Mouse (Mus musculus): ENCODE data around the gene Sorbs1. TPM values are rescaled to one million over a fixed set of nuclear protein-coding genes. Genes with fewer than 3 reads are reported as not detected.

Sorbs1 gene
- 1.7 and 4.5 TPM in 2 replicates for polyA plus RNA-seq (2012)

GRCm38 (mm10) chr19:40513632-40514078 is at the start of gene Sorbs1:
Sorbs1 (minus strand) TSS chr19:40513779.

GRCm38 (mm10) chr19:40271308-40271892 is 242.2 kb downstream of the Sorbs1 start, which contains the start of gene Pdlim1:
Pdlim1 (minus strand) TSS chr19:40271842.

Other genes starting within 250 kb of the Sorbs1 start
- 45.7 and 50.5 TPM in 2 replicates for gene Pdlim1, start 241.9 kb downstream of the Sorbs1 start, polyA plus RNA-seq (2012)
- gene Aldh18a1, start 74.7 kb upstream of the Sorbs1 start, polyA plus RNA-seq (2012): 11.7 and 13.0 TPM in 2 replicates
- 9.7 and 19.3 TPM in 2 replicates for gene Tctn3, start 98.5 kb upstream of the Sorbs1 start, polyA plus RNA-seq (2012)
- gene Entpd1, start 98.6 kb upstream of the Sorbs1 start, polyA plus RNA-seq (2012): 0.87 and 1.7 TPM in 2 replicates
- gene Cc2d2b, start 235.0 kb upstream of the Sorbs1 start, polyA plus RNA-seq (2012): 0.02 and 0.23 TPM in 2 replicates